Mouse (Mus musculus) myocyte (in vitro differentiated cells): ENCODE results near the gene Toporsl. TPM values are rescaled to one million over a fixed set of nuclear protein-coding genes. Genes with fewer than 3 reads are reported as not detected.

Source experiments
- H3K27me3 ChIP-seq: one replicate; pipeline ENCODE4 v1.6.1; 2011; ENCODE audit not compliant: control insufficient read depth, insufficient read depth, insufficient read length
- H3K36me3 ChIP-seq: one replicate; pipeline ENCODE4 v1.6.1; 2011; ENCODE audit not compliant: control insufficient read depth, insufficient read depth
- H3K4me2 ChIP-seq: one replicate; pipeline ENCODE4 v1.6.1; 2011; ENCODE audit warnings: low read depth, control low read depth
- H3K4me3 ChIP-seq: one replicate; pipeline ENCODE4 v1.5.1; 2011; ENCODE audit warnings: mild to moderate bottlenecking, control low read depth, moderate library complexity
- H3K79me2 ChIP-seq: one replicate; pipeline ENCODE4 v1.6.1; 2011; ENCODE audit not compliant: control insufficient read depth, insufficient read depth
- H3ac ChIP-seq: one replicate; pipeline ENCODE4 v1.6.1; 2011; ENCODE audit not compliant: control insufficient read depth, insufficient read length
- CEBPB ChIP-seq: IDR thresholded peaks from 2 replicates; pipeline ENCODE4 v1.6.1; 2011; ENCODE audit warnings: mild to moderate bottlenecking, moderate library complexity; ENCODE audit not compliant: poor library complexity, insufficient read depth, severe bottlenecking
- E2F4 ChIP-seq: IDR thresholded peaks from one replicate; pipeline ENCODE4 v1.6.1; 2011; ENCODE audit warnings: mild to moderate bottlenecking, control low read depth, moderate library complexity; ENCODE audit not compliant: insufficient read depth
- MAX ChIP-seq: IDR thresholded peaks from one replicate; pipeline ENCODE4 v1.6.1; 2011; ENCODE audit warnings: low read depth, mild to moderate bottlenecking, control low read depth
- MYOD1 ChIP-seq, 3 experiments: IDR thresholded peaks; one replicate each; pipeline ENCODE4 v1.6.1; 2011; ENCODE audit warnings: control low read depth in 2 of 3, low read depth in 2 of 3, mild to moderate bottlenecking in 2 of 3, moderate library complexity in 1 of 3; ENCODE audit not compliant: insufficient read length in 2 of 3, control insufficient read depth in 1 of 3
- MYOG ChIP-seq, 3 experiments: IDR thresholded peaks; one replicate each; pipeline ENCODE4 v1.6.1; 2011; ENCODE audit warnings: control low read depth in 2 of 3, low read depth in 2 of 3, mild to moderate bottlenecking in 2 of 3; ENCODE audit not compliant: insufficient read length in 2 of 3, control insufficient read depth in 1 of 3, insufficient read depth in 1 of 3
- POLR2A ChIP-seq: IDR thresholded peaks from one replicate; pipeline ENCODE4 v1.6.1; 2011; ENCODE audit warnings: low read depth, mild to moderate bottlenecking, control low read depth, moderate library complexity; ENCODE audit not compliant: insufficient read length
- POLR2AphosphoS2 ChIP-seq: IDR thresholded peaks from one replicate; pipeline ENCODE4 v1.6.1; 2011; ENCODE audit warnings: low read depth, control low read depth; ENCODE audit not compliant: insufficient read length
- REST ChIP-seq: IDR thresholded peaks from one replicate; pipeline ENCODE4 v1.6.1; 2011; ENCODE audit warnings: mild to moderate bottlenecking, control low read depth, moderate library complexity; ENCODE audit not compliant: insufficient read depth, insufficient read length
- SRF ChIP-seq: IDR thresholded peaks from one replicate; pipeline ENCODE4 v1.6.1; 2011; ENCODE audit warnings: low read depth; ENCODE audit not compliant: control insufficient read depth, insufficient read length
- TCF12 ChIP-seq: IDR thresholded peaks from one replicate; pipeline ENCODE4 v1.6.1; 2011; ENCODE audit warnings: mild to moderate bottlenecking, control low read depth; ENCODE audit not compliant: poor library complexity, insufficient read depth, severe bottlenecking
- TCF3 ChIP-seq: IDR thresholded peaks from one replicate; pipeline ENCODE4 v1.6.1; 2011; ENCODE audit warnings: low read depth, control low read depth; ENCODE audit not compliant: insufficient read length
- USF1 ChIP-seq: IDR thresholded peaks from one replicate; pipeline ENCODE4 v1.6.1; 2011; ENCODE audit warnings: low read depth, mild to moderate bottlenecking, control low read depth, moderate library complexity
- polyA plus RNA-seq: library from polyadenylated mRNA; unstranded; fragments of >200 nt; fragmentation: generic; extraction: Trizol; gene quantifications from one replicate; pipeline ENCODE4 v1.2.1, GENCODE M21; 2012; ENCODE audit warnings: missing spikeins

The Toporsl gene
- polyA plus RNA-seq, result not detected

GRCm38 (mm10) chr4:52595927-52596326, at the start of gene Toporsl:
TSS of gene Toporsl (plus strand) at chr4:52596274.
- H3K36me3 ChIP-seq, result no peaks in the 10 kb centered on the region
- no peak within 1 kb of the TSS for H3K4me2 ChIP-seq
- no peaks in the 10 kb centered on the region for H3K79me2 ChIP-seq
- H3K27me3 ChIP-seq, result no peaks in the 10 kb centered on the region
- TF ChIP-seq TCF3 (no peak), MAX (no peak), REST (no peak), MYOG (IDR thresholded peaks at IDR 0.05; ENCODE audit: control insufficient read depth in 1 of 3, insufficient read depth in 1 of 3, insufficient read length in 2 of 3, low read depth in 2 of 3) (no peak), SRF (no peak), POLR2AphosphoS2 (no peak), USF1 (no peak), E2F4 (no peak), POLR2A (no peak), MYOD1 (IDR thresholded peaks at IDR 0.05; ENCODE audit: control insufficient read depth in 1 of 3, insufficient read length in 2 of 3, low read depth in 2 of 3) (no peak), TCF12 (no peak), CEBPB (no peak)
- H3ac ChIP-seq, result no peak within 1 kb of the TSS
- H3K4me3 ChIP-seq, result no peak within 1 kb of the TSS

- Histone ChIP-seq H3ac (no peak overlapping the region), H3K36me3 (no peaks in the 10 kb centered on the region), H3K4me3 (no peak overlapping the region), H3K27me3 (no peaks in the 10 kb centered on the region), H3K79me2 (no peaks in the 10 kb centered on the region), H3K4me2 (no peak overlapping the region)
- TF ChIP-seq TCF3, result no peak
- no peak for TF ChIP-seq MYOD1 (IDR thresholded peaks at IDR 0.05; ENCODE audit: control insufficient read depth in 1 of 3, insufficient read length in 2 of 3, low read depth in 2 of 3)
- no peak for TF ChIP-seq E2F4
- TF ChIP-seq MAX, result no peak
- no peak for TF ChIP-seq POLR2A
- TF ChIP-seq POLR2AphosphoS2, result no peak
- no peak for TF ChIP-seq TCF12
- no peak for TF ChIP-seq REST
- TF ChIP-seq USF1, result no peak
Measured at GRCm38 (mm10) chr4:52557672-52558071, 38.4 kb upstream of the Toporsl start.

GRCm38 (mm10) chr4:52558080-52558479, 38.0 kb upstream of the Toporsl start:
- TF ChIP-seq TCF3 (no peak), MYOD1 (IDR thresholded peaks at IDR 0.05; ENCODE audit: control insufficient read depth in 1 of 3, insufficient read length in 2 of 3, low read depth in 2 of 3) (no peak), E2F4 (no peak), REST (no peak)
- H3ac ChIP-seq, result no peak overlapping the region

GRCm38 (mm10) chr4:52563859-52564258, 32.2 kb upstream of the Toporsl start:
- Histone ChIP-seq H3K27me3 (no peaks in the 10 kb centered on the region), H3K4me3 (no peak overlapping the region), H3ac (no peak overlapping the region), H3K36me3 (no peaks in the 10 kb centered on the region), H3K79me2 (no peaks in the 10 kb centered on the region), H3K4me2 (no peak overlapping the region)
- TF ChIP-seq MAX, result no peak
- no peak for TF ChIP-seq POLR2A
- no peak for TF ChIP-seq POLR2AphosphoS2
- no peak for TF ChIP-seq REST
- TF ChIP-seq MYOD1 (IDR thresholded peaks at IDR 0.05; ENCODE audit: control insufficient read depth in 1 of 3, insufficient read length in 2 of 3, low read depth in 2 of 3), result no peak
- TF ChIP-seq E2F4, result no peak
- TF ChIP-seq USF1, result no peak
- no peak for TF ChIP-seq TCF3
- no peak for TF ChIP-seq TCF12
- TF ChIP-seq MYOG (IDR thresholded peaks at IDR 0.05; ENCODE audit: control insufficient read depth in 1 of 3, insufficient read depth in 1 of 3, insufficient read length in 2 of 3, low read depth in 2 of 3), result no peak

More at GRCm38 (mm10) chr4:52558080-52558479, 38.0 kb upstream of the Toporsl start:
- no peaks in the 10 kb centered on the region for H3K79me2 ChIP-seq
- no peaks in the 10 kb centered on the region for H3K36me3 ChIP-seq
- H3K27me3 ChIP-seq, result no peaks in the 10 kb centered on the region
- no peak overlapping the region for H3K4me3 ChIP-seq
- no peak overlapping the region for H3K4me2 ChIP-seq

GRCm38 (mm10) chr4:52586194-52586734, 9.8 kb upstream of the Toporsl start:
- no peaks in the 10 kb centered on the region for H3K79me2 ChIP-seq
- H3K27me3 ChIP-seq, result no peaks in the 10 kb centered on the region
- no peak overlapping the region for H3ac ChIP-seq
- H3K36me3 ChIP-seq, result no peaks in the 10 kb centered on the region
- H3K4me3 ChIP-seq, result no peak overlapping the region
- TF ChIP-seq MYOD1 (IDR thresholded peaks at IDR 0.05; ENCODE audit: control insufficient read depth in 1 of 3, insufficient read length in 2 of 3, low read depth in 2 of 3) (no peak), REST (no peak)
- no peak overlapping the region for H3K4me2 ChIP-seq
